Mouse (Mus musculus) heart, adult 2 months (tissue): ENCODE results near the gene Bzw2.

Experiments
- EP300 ChIP-seq: fragments of 200-500 bp; IDR thresholded peaks from 2 replicates; pipeline ENCODE4 v1.6.1; 2011; ENCODE audit warnings: low read depth, low read length, control low read depth; ENCODE audit not compliant: insufficient read depth
- POLR2A ChIP-seq: fragments of 200-500 bp; IDR thresholded peaks from 2 replicates; pipeline ENCODE4 v1.6.1; 2011; ENCODE audit warnings: mild to moderate bottlenecking, low read depth, low read length, control low read depth; ENCODE audit not compliant: insufficient read depth

DNA sequence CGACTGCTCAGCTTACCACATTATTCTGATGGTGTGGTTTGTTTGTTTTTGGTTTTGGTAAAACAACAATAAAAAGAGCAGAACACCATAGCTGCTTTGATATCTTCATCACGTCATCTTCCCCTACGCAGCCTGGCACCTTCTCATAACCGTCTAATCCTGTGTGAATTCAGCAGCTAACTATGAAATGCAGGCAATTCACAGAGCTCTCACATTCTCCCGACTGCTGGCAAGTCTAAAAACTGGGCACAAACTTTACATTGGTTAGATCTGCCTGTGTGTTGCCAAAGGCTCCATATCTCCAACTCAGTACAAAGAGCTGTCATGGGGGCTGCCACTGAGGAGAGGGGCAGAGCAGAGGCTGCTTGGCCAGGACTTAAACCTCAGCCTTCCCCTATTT, 47.4 kb downstream of the Bzw2 start:
- TF ChIP-seq EP300, result no peak
- no peak for TF ChIP-seq POLR2A
